In genomic region chr12:118829881-118830280, GRCm38 (mm10) we compare ENCODE assay signal across 28 mouse cellular contexts. TPM values are rescaled to one million over a fixed set of nuclear protein-coding genes. Genes with fewer than 3 reads are reported as not detected.
"Had no signal": no experiment of that assay in that cellular context is flagged by ENCODE, and none has a peak within 500 bp of the region (broad histone marks: within the 10 kb centered on the region; RNA-seq: fewer than 3 reads in every experiment).

No protein-coding gene starts in this region.

- H3K36me3 ChIP-seq: heart, embryonic 10.5 days; heart, embryonic 12.5 days; intestine, embryonic 15.5 days; limb, embryonic 10.5 days; limb, embryonic 12.5 days had no signal

- H3K4me1 ChIP-seq: heart, embryonic 10.5 days; heart, embryonic 12.5 days; intestine, embryonic 15.5 days; limb, embryonic 10.5 days; limb, embryonic 12.5 days had no signal

- ATAC-seq: hindbrain, embryonic 16.5 days; inflammation-experienced regulatory T-cells, adult 6 months; intestine, embryonic 15.5 days; intestine, postnatal 0 days had no signal

- H3K9ac ChIP-seq: heart, embryonic 12.5 days; hindbrain, embryonic 14.5 days; intestine, embryonic 15.5 days; limb, embryonic 12.5 days had no signal

- DNase-seq: gastrocnemius, adult 2 months; gastrocnemius, postnatal 10 days; gastrocnemius, postnatal 25 days; heart, adult 18-20 months; heart, postnatal 10 days; heart, postnatal 4 days; kidney, adult 18-20 months; kidney, adult 8-10 months; kidney, postnatal 10 days; kidney, postnatal 25 days; kidney, postnatal 4 days; liver had no signal

- H3K4me2 ChIP-seq: heart, embryonic 12.5 days; hindbrain, embryonic 14.5 days; intestine, embryonic 15.5 days; limb, embryonic 12.5 days; liver, embryonic 11.5 days had no signal

- H3K9me3 ChIP-seq: heart, embryonic 10.5 days; heart, embryonic 12.5 days; intestine, embryonic 15.5 days; limb, embryonic 10.5 days; limb, embryonic 12.5 days had no signal

- H3K27me3 ChIP-seq: heart, embryonic 12.5 days; limb, embryonic 12.5 days had no signal

- H3K4me3 ChIP-seq: gastrocnemius, adult 2 months; heart, embryonic 10.5 days; heart, embryonic 12.5 days; intestine, embryonic 15.5 days; layer of hippocampus, adult 2 months; left cerebral cortex, adult 2 months; limb, embryonic 10.5 days; limb, embryonic 12.5 days had no signal

- H3K27ac ChIP-seq: gastrocnemius, adult 2 months; heart, embryonic 10.5 days; hindbrain, embryonic 14.5 days; intestine, embryonic 15.5 days; layer of hippocampus, adult 2 months; left cerebral cortex, adult 2 months; limb, embryonic 10.5 days; limb, embryonic 12.5 days had no signal

RNA-seq across cellular contexts. Expression of gene Sp8, which starts 16.2 kb away (rescaled TPM):
- polyA plus RNA-seq: heart, embryonic 14.5 days; heart, embryonic 16.5 days; inflammation-experienced regulatory T-cells, adult 6 months; intestine, embryonic 15.5 days; intestine, postnatal 0 days; kidney, embryonic 14.5 days; kidney, embryonic 16.5 days had no signal
